Mouse (Mus musculus): ENCODE measurements around the gene Gm5089.

Gene Gm5089

GRCm38 (mm10) chr14:122450496-122451382, at the start of gene Gm5089:
Gene Gm5089 (minus strand): TSS chr14:122451115.
- DNase-seq = no peak

- DNase-seq = no peak
These were observed 41.1 kb upstream of the Gm5089 start for GRCm38 (mm10) chr14:122492015-122492414.

- DNase-seq = no peak
These were observed 40.6 kb upstream of the Gm5089 start for GRCm38 (mm10) chr14:122491521-122491920.

GRCm38 (mm10) chr14:122490441-122491328, 39.8 kb upstream of the Gm5089 start, which contains the start of gene Gm10837:
Gene Gm10837 (plus strand): TSS chr14:122490586.
- no peak for DNase-seq

GRCm38 (mm10) chr14:122489686-122490414, 38.9 kb upstream of the Gm5089 start:
- DNase-seq = no peak

GRCm38 (mm10) chr14:122489041-122489440, 38.1 kb upstream of the Gm5089 start:
- no peak for DNase-seq

- DNase-seq = no peak
These were observed 36.5 kb upstream of the Gm5089 start for GRCm38 (mm10) chr14:122487366-122487765.

- no peak for DNase-seq
These were observed 35.7 kb upstream of the Gm5089 start for GRCm38 (mm10) chr14:122486611-122487010.

- DNase-seq = no peak
These were observed 34.8 kb upstream of the Gm5089 start for GRCm38 (mm10) chr14:122485635-122486181.

- DNase-seq = no peak
These were observed 34.1 kb upstream of the Gm5089 start for GRCm38 (mm10) chr14:122484844-122485551.

GRCm38 (mm10) chr14:122484458-122484843, 33.5 kb upstream of the Gm5089 start:
- DNase-seq = no peak

- DNase-seq = no peak
These were observed 32.9 kb upstream of the Gm5089 start for GRCm38 (mm10) chr14:122483556-122484421.

- no peak for DNase-seq
These were observed 32.1 kb upstream of the Gm5089 start for GRCm38 (mm10) chr14:122483024-122483385.

- no peak for DNase-seq
These were observed 31.4 kb upstream of the Gm5089 start for GRCm38 (mm10) chr14:122482081-122483023.

GRCm38 (mm10) chr14:122481181-122481580, 30.3 kb upstream of the Gm5089 start:
- DNase-seq = no peak

- no peak for DNase-seq
These were observed 29.4 kb upstream of the Gm5089 start for GRCm38 (mm10) chr14:122480355-122480754.

- DNase-seq = no peak
These were observed 28.7 kb upstream of the Gm5089 start for GRCm38 (mm10) chr14:122479461-122480109.

GRCm38 (mm10) chr14:122478574-122479011, 27.7 kb upstream of the Gm5089 start:
- no peak for DNase-seq

GRCm38 (mm10) chr14:122477971-122478573, 27.2 kb upstream of the Gm5089 start:
- no peak for DNase-seq
